Mouse (Mus musculus): ENCODE data around the gene Dydc2. TPM values are rescaled to one million over a fixed set of nuclear protein-coding genes. Genes with fewer than 3 reads are reported as not detected.

Gene Dydc2
- polyA plus RNA-seq, 1 experiment from 2014 or later = 0.56 TPM

GRCm38 (mm10) chr14:41033135-41034110, 35.6 kb downstream of the Dydc2 start:
- Histone ChIP-seq H3K4me2 (peak overlapping the region; percentile 38), H3K9ac (no peak overlapping the region), H3K4me1 (no peaks in the 10 kb centered on the region), H3K27me3 (no peaks in the 10 kb centered on the region), H3K36me3 (no peaks in the 10 kb centered on the region), H3K4me3 (no peak overlapping the region), H3K9me3 (no peaks in the 10 kb centered on the region), H3K27ac (no peak overlapping the region)
- WGBS = 47% methylated on average over 13 of the region's 13 CpGs
- ATAC-seq (ENCODE audit: borderline replicate concordance, extremely low read depth, low FRiP score, low TSS enrichment) = no peak

- Histone ChIP-seq H3K27ac (no peak overlapping the region), H3K27me3 (no peaks in the 10 kb centered on the region), H3K9ac (no peak overlapping the region), H3K4me3 (no peak overlapping the region), H3K4me2 (no peak overlapping the region), H3K36me3 (no peaks in the 10 kb centered on the region), H3K9me3 (no peaks in the 10 kb centered on the region), H3K4me1 (no peaks in the 10 kb centered on the region)
- 86% methylated on average over 6 of the region's 6 CpGs for WGBS
- ATAC-seq (ENCODE audit: borderline replicate concordance, extremely low read depth, low FRiP score, low TSS enrichment) = no peak
Observed at GRCm38 (mm10) chr14:41030989-41031513, 38.0 kb downstream of the Dydc2 start.

GRCm38 (mm10) chr14:41029303-41029702, 39.7 kb downstream of the Dydc2 start:
- Histone ChIP-seq H3K9ac (no peak overlapping the region), H3K36me3 (no peaks in the 10 kb centered on the region), H3K27ac (no peak overlapping the region), H3K27me3 (no peaks in the 10 kb centered on the region), H3K4me2 (no peak overlapping the region), H3K4me3 (no peak overlapping the region), H3K9me3 (no peaks in the 10 kb centered on the region), H3K4me1 (no peaks in the 10 kb centered on the region)
- 70% methylated on average over 4 of the region's 4 CpGs for WGBS
- no peak for ATAC-seq (ENCODE audit: borderline replicate concordance, extremely low read depth, low FRiP score, low TSS enrichment)

GRCm38 (mm10) chr14:41025594-41026284, 43.3 kb downstream of the Dydc2 start:
- H3K4me1 ChIP-seq = no peaks in the 10 kb centered on the region
- H3K4me2 ChIP-seq = no peak overlapping the region
- no peak overlapping the region for H3K4me3 ChIP-seq
- H3K27ac ChIP-seq = no peak overlapping the region
- no peaks in the 10 kb centered on the region for H3K27me3 ChIP-seq
- WGBS = 49% methylated on average over 7 of the region's 7 CpGs
- no peak overlapping the region for H3K9ac ChIP-seq
- no peaks in the 10 kb centered on the region for H3K36me3 ChIP-seq
- no peak for ATAC-seq (ENCODE audit: borderline replicate concordance, extremely low read depth, low FRiP score, low TSS enrichment)
- H3K9me3 ChIP-seq = no peaks in the 10 kb centered on the region

- no peak overlapping the region for H3K9ac ChIP-seq
- no peak overlapping the region for H3K27ac ChIP-seq
- no peak overlapping the region for H3K4me3 ChIP-seq
- no peaks in the 10 kb centered on the region for H3K36me3 ChIP-seq
- no peaks in the 10 kb centered on the region for H3K4me1 ChIP-seq
- H3K4me2 ChIP-seq = no peak overlapping the region
- H3K27me3 ChIP-seq = no peaks in the 10 kb centered on the region
- no peaks in the 10 kb centered on the region for H3K9me3 ChIP-seq
- ATAC-seq (ENCODE audit: borderline replicate concordance, extremely low read depth, low FRiP score, low TSS enrichment) = no peak
- WGBS = 80% methylated on average over 2 of the region's 2 CpGs
Observed at GRCm38 (mm10) chr14:41025087-41025486, 43.9 kb downstream of the Dydc2 start.

GRCm38 (mm10) chr14:41021246-41021645, 47.8 kb downstream of the Dydc2 start:
- Histone ChIP-seq H3K9ac (no peak overlapping the region), H3K4me1 (peaks cover 13% of the 10 kb centered on the region), H3K4me2 (no peak overlapping the region), H3K27ac (no peak overlapping the region), H3K27me3 (no peaks in the 10 kb centered on the region), H3K36me3 (no peaks in the 10 kb centered on the region), H3K4me3 (no peak overlapping the region), H3K9me3 (no peaks in the 10 kb centered on the region)
- ATAC-seq (ENCODE audit: borderline replicate concordance, extremely low read depth, low FRiP score, low TSS enrichment) = no peak
- 89% methylated on average over 3 of the region's 3 CpGs for WGBS

- Histone ChIP-seq H3K36me3 (no peaks in the 10 kb centered on the region), H3K4me3 (no peak overlapping the region), H3K4me2 (no peak overlapping the region; the same call in 1 of the 2 replicates), H3K27me3 (no peaks in the 10 kb centered on the region), H3K4me1 (peaks cover 24% of the 10 kb centered on the region), H3K9me3 (no peaks in the 10 kb centered on the region), H3K9ac (no peak overlapping the region), H3K27ac (peak overlapping the region; percentile 12; the same call in 1 of the 2 replicates)
- WGBS = 21% methylated on average over 5 of the region's 5 CpGs
- no peak for ATAC-seq (ENCODE audit: borderline replicate concordance, extremely low read depth, low FRiP score, low TSS enrichment)
Observed at GRCm38 (mm10) chr14:41017460-41017859, 51.5 kb downstream of the Dydc2 start.

- no peak for ATAC-seq (ENCODE audit: borderline replicate concordance, extremely low read depth, low FRiP score, low TSS enrichment)
- no peaks in the 10 kb centered on the region for H3K9me3 ChIP-seq
- H3K4me1 ChIP-seq = peaks cover 27% of the 10 kb centered on the region
- no peak overlapping the region for H3K4me3 ChIP-seq
- no peaks in the 10 kb centered on the region for H3K36me3 ChIP-seq
- H3K9ac ChIP-seq = no peak overlapping the region
- no peak overlapping the region for H3K27ac ChIP-seq
- no peak overlapping the region for H3K4me2 ChIP-seq
- H3K27me3 ChIP-seq = no peaks in the 10 kb centered on the region
- WGBS = 66% methylated on average over 5 of the region's 5 CpGs
Observed at GRCm38 (mm10) chr14:41014701-41015240, 54.2 kb downstream of the Dydc2 start.

- H3K36me3 ChIP-seq = no peaks in the 10 kb centered on the region
- peak; percentile 93 for ATAC-seq (ENCODE audit: borderline replicate concordance, extremely low read depth, low FRiP score, low TSS enrichment)
- H3K9ac ChIP-seq = peak within 1 kb of the TSS; percentile 68
- H3K4me3 ChIP-seq = peak within 1 kb of the TSS; percentile 67
- peak within 1 kb of the TSS; percentile 7; the same call in 1 of the 2 replicates for H3K27ac ChIP-seq
- H3K9me3 ChIP-seq = no peaks in the 10 kb centered on the region
- peaks cover 29% of the 10 kb centered on the region for H3K4me1 ChIP-seq
- WGBS = 5% methylated on average over 32 of the region's 32 CpGs
- H3K4me2 ChIP-seq = peak within 1 kb of the TSS; percentile 94
- H3K27me3 ChIP-seq = no peaks in the 10 kb centered on the region
Observed at GRCm38 (mm10) chr14:41013630-41014613, 55.1 kb downstream of the Dydc2 start, which contains the start of gene Fam213a. Fam213a (minus strand) TSS chr14:41013788.

- no peaks in the 10 kb centered on the region for H3K36me3 ChIP-seq
- WGBS = 11% methylated on average over 9 of the region's 9 CpGs
- peak overlapping the region; percentile 67 for H3K4me3 ChIP-seq
- peaks cover 37% of the 10 kb centered on the region for H3K4me1 ChIP-seq
- peak overlapping the region; percentile 94 for H3K4me2 ChIP-seq
- no peaks in the 10 kb centered on the region for H3K27me3 ChIP-seq
- H3K9me3 ChIP-seq = no peaks in the 10 kb centered on the region
- no peak overlapping the region for H3K27ac ChIP-seq
- peak overlapping the region; percentile 68 for H3K9ac ChIP-seq
- no peak for ATAC-seq (ENCODE audit: borderline replicate concordance, extremely low read depth, low FRiP score, low TSS enrichment)
Observed at GRCm38 (mm10) chr14:41013143-41013542, 55.9 kb downstream of the Dydc2 start.

GRCm38 (mm10) chr14:41011916-41012315, 57.1 kb downstream of the Dydc2 start:
- H3K27me3 ChIP-seq = no peaks in the 10 kb centered on the region
- H3K9me3 ChIP-seq = no peaks in the 10 kb centered on the region
- H3K36me3 ChIP-seq = no peaks in the 10 kb centered on the region
- H3K4me2 ChIP-seq = no peak overlapping the region
- no peak overlapping the region for H3K9ac ChIP-seq
- no peak for ATAC-seq (ENCODE audit: borderline replicate concordance, extremely low read depth, low FRiP score, low TSS enrichment)
- no peak overlapping the region for H3K27ac ChIP-seq
- peaks cover 38% of the 10 kb centered on the region for H3K4me1 ChIP-seq
- H3K4me3 ChIP-seq = no peak overlapping the region
- 59% methylated on average over 3 of the region's 3 CpGs for WGBS

Measured in lung, embryonic 15.5 days (tissue).